Mouse (Mus musculus) embryonic fibroblast, embryonic 13.5 days (primary cell): ENCODE data around the gene Arpp21.

Source experiments
- CTCF ChIP-seq: IDR thresholded peaks from 2 replicates; pipeline ENCODE4 v1.5.1; 2011; ENCODE audit warnings: mild to moderate bottlenecking, control low read depth, low read length, moderate library complexity, borderline replicate concordance; ENCODE audit not compliant: insufficient read depth
- POLR2A ChIP-seq: IDR thresholded peaks from 2 replicates; pipeline ENCODE4 v1.6.1; 2011; ENCODE audit warnings: low read depth, mild to moderate bottlenecking, control low read depth, low read length, moderate library complexity

DNA sequence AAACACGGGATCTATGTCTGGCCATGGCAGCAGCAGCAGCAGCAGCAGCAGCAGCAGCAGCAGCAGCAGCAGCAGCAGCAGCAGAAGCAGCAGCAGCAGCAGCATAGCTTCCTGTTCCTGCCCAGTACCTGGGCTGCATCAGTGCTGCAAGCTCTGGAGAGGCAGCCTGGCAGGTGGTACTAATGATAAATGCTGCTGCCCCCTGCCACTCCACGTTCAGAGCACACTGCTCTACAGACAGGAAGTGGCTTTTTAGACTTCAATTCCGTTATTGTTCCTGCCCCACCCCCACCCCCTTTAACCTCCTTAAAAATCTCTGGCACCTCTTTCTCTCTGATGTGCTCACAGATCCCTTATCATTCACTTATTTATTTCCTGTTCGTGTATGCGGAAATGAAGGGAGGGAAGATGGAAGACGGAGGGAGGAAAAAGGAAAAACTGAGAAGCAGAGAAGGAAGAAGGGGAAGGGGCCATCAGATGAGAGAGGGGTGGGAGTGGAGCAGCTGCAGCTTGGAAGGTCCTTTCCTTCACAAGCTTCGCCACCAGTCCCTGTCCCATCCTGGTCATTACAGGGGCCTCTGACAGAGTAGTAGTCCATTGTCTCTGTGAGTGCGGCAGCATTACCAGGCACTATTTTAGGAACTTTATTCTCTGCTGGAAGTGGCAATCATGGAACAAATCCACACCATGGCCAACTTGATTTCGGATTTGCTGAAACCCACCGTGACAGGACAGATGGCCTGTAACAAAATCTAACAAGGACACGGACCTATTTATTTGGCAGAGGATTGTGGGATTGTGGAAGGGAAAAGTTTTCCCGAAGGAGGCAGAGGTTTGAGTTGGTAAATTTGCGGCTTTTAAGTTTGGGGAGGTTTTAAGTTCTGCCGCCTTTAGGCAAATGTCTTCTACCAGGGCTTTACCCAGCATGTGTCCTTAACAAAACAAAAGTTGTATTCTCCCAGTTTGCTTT, 49.1 kb downstream of the Arpp21 start:
- TF ChIP-seq POLR2A (no peak), CTCF (no peak)
